Mouse (Mus musculus) urinary bladder, postnatal 10 days (tissue): ENCODE measurements around the gene March11.

Source experiments
- DNase-seq: peaks from one replicate; pipeline ENCODE4 v3.0.0; 2022; ENCODE audit warnings: low spot score

March11 gene

GRCm38 (mm10) chr15:26374232-26374631 lies 65.4 kb downstream of the March11 start:
- DNase-seq: no peak

GRCm38 (mm10) chr15:26374946-26375345 lies 66.1 kb downstream of the March11 start:
- no peak for DNase-seq

GRCm38 (mm10) chr15:26377355-26377754 lies 68.5 kb downstream of the March11 start:
- no peak for DNase-seq

- no peak for DNase-seq
Measured at GRCm38 (mm10) chr15:26378879-26379278, 70.0 kb downstream of the March11 start.

- DNase-seq: no peak
Measured at GRCm38 (mm10) chr15:26379831-26380230, 71.0 kb downstream of the March11 start.

- no peak for DNase-seq
Measured at GRCm38 (mm10) chr15:26380844-26381243, 72.0 kb downstream of the March11 start.

GRCm38 (mm10) chr15:26390001-26390400 lies 81.2 kb downstream of the March11 start:
- DNase-seq: no peak

GRCm38 (mm10) chr15:26396556-26396955 lies 87.7 kb downstream of the March11 start:
- no peak for DNase-seq

- DNase-seq: no peak
Measured at GRCm38 (mm10) chr15:26425284-26425683, 116.4 kb downstream of the March11 start.

GRCm38 (mm10) chr15:26426231-26426630 lies 117.4 kb downstream of the March11 start:
- DNase-seq: no peak

- no peak for DNase-seq
Measured at GRCm38 (mm10) chr15:26430565-26430964, 121.7 kb downstream of the March11 start.

- no peak for DNase-seq
Measured at GRCm38 (mm10) chr15:26432676-26433075, 123.8 kb downstream of the March11 start.

- no peak for DNase-seq
Measured at GRCm38 (mm10) chr15:26435725-26436124, 126.9 kb downstream of the March11 start.

- no peak for DNase-seq
Measured at GRCm38 (mm10) chr15:26437113-26437512, 128.3 kb downstream of the March11 start.
